ENCODE assay signal across 9 mouse cellular contexts in genomic region chr11:79002551-79002951, GRCm38 (mm10). TPM values are rescaled to one million over a fixed set of nuclear protein-coding genes. Genes with fewer than 3 reads are reported as not detected.
A peak's percentile ranks its signal among the peaks of the same experiment; 100 is the strongest.
DNase-seq lines count a peak whose midpoint lies in the region; ATAC-seq and TF ChIP-seq lines count a peak whose summit lies in the region.
"Had no signal": no experiment of that assay in that cellular context is flagged by ENCODE, and none has a peak within 500 bp of the region (broad histone marks: within the 10 kb centered on the region; RNA-seq: fewer than 3 reads in every experiment).

No protein-coding gene starts in this region.

- 0 out of 4 replicates have a peak, but pooled peaks of 1 of the 2 experiments have one; percentile 34 for TF ChIP-seq EP300 in MEL (IDR thresholded peaks at IDR 0.05; ENCODE audit: low read depth in 1 of 2, low read length in 2 of 2)

- TF ChIP-seq CTCF in MEL (IDR thresholded peaks at IDR 0.05 in 2 of 3, conservative IDR thresholded peaks at IDR 0.05 in 1 of 3; ENCODE audit: control insufficient read depth in 1 of 3, insufficient read depth in 1 of 3, low read depth in 2 of 3, low read length in 3 of 3, poor library complexity in 1 of 3, severe bottlenecking in 1 of 3) = no peak

- TF ChIP-seq RAD21 in MEL (IDR thresholded peaks at IDR 0.05; ENCODE audit: low read depth, low read length) = no peak

- no peak overlapping the region for H3K4me2 ChIP-seq in kidney, embryonic 15.5 days
- H3K4me2 ChIP-seq in embryonic facial prominence, embryonic 15.5 days (replicated peaks) = no peak overlapping the region
- no peak overlapping the region for H3K4me2 ChIP-seq in lung, embryonic 15.5 days
- H3K4me2 ChIP-seq: neural tube, embryonic 12.5 days had no signal

- H3K27ac ChIP-seq in kidney, embryonic 15.5 days = peak overlapping the region; percentile 84
- peak overlapping the region; percentile 90 for H3K27ac ChIP-seq in MEL (ENCODE audit: control insufficient read depth, low read depth, low read length)
- peak overlapping the region; percentile 68; the same call in 1 of the 2 replicates for H3K27ac ChIP-seq in embryonic facial prominence, embryonic 15.5 days (replicated peaks)
- H3K27ac ChIP-seq in lung, embryonic 15.5 days = peak overlapping the region; percentile 82
- H3K27ac ChIP-seq: neural tube, embryonic 12.5 days had no signal

- H3K9ac ChIP-seq in kidney, embryonic 15.5 days = no peak overlapping the region
- H3K9ac ChIP-seq in MEL (ENCODE audit: control insufficient read depth, low read depth, low read length, poor library complexity, severe bottlenecking) = peak overlapping the region; percentile 42; the same call in 1 of the 2 replicates
- H3K9ac ChIP-seq in embryonic facial prominence, embryonic 15.5 days = no peak overlapping the region
- H3K9ac ChIP-seq in lung, embryonic 15.5 days = no peak overlapping the region
- H3K9ac ChIP-seq: neural tube, embryonic 12.5 days had no signal

- no peak for TF ChIP-seq POLR2A in MEL (IDR thresholded peaks at IDR 0.05; ENCODE audit: control insufficient read depth in 1 of 2, insufficient read depth in 1 of 2, low read depth in 1 of 2, low read length in 2 of 2, poor library complexity in 1 of 2)

- 0 out of 2 replicates have a peak, but pooled peaks have one; percentile 36 for ATAC-seq in kidney, embryonic 15.5 days (replicated peaks; ENCODE audit: low FRiP score)
- ATAC-seq in embryonic facial prominence, embryonic 15.5 days (ENCODE audit: insufficient number of reproducible peaks, low FRiP score, low TSS enrichment, low read depth) = no peak
- ATAC-seq in lung, embryonic 15.5 days (ENCODE audit: borderline replicate concordance, extremely low read depth, low FRiP score, low TSS enrichment) = 0 out of 2 replicates have a peak, but pooled peaks have one; percentile 44

- no peaks in the 10 kb centered on the region for H3K27me3 ChIP-seq in kidney, embryonic 15.5 days
- H3K27me3 ChIP-seq in MEL (ENCODE audit: control insufficient read depth in 1 of 2, insufficient read depth in 2 of 2, low read length in 2 of 2) = no peaks in the 10 kb centered on the region
- no peaks in the 10 kb centered on the region for H3K27me3 ChIP-seq in embryonic facial prominence, embryonic 15.5 days
- no peaks in the 10 kb centered on the region for H3K27me3 ChIP-seq in lung, embryonic 15.5 days
- H3K27me3 ChIP-seq: neural tube, embryonic 12.5 days had no signal

- H3K9me3 ChIP-seq in kidney, embryonic 15.5 days (replicated peaks) = no peaks in the 10 kb centered on the region
- no peaks in the 10 kb centered on the region for H3K9me3 ChIP-seq in MEL (replicated peaks; ENCODE audit: insufficient read depth, low read length)
- H3K9me3 ChIP-seq in embryonic facial prominence, embryonic 15.5 days (replicated peaks) = no peaks in the 10 kb centered on the region
- H3K9me3 ChIP-seq in lung, embryonic 15.5 days = no peaks in the 10 kb centered on the region
- H3K9me3 ChIP-seq: neural tube, embryonic 12.5 days had no signal

- H3K4me1 ChIP-seq in kidney, embryonic 15.5 days = peaks cover 27% of the 10 kb centered on the region
- H3K4me1 ChIP-seq in MEL (ENCODE audit: control insufficient read depth in 1 of 2, insufficient read depth in 2 of 2, low read length in 2 of 2) = peaks cover 50 to 54% of the 10 kb centered on the region in 2 experiments
- H3K4me1 ChIP-seq in embryonic facial prominence, embryonic 15.5 days = peaks cover 6% of the 10 kb centered on the region; the same call in 1 of the 2 replicates
- H3K4me1 ChIP-seq in lung, embryonic 15.5 days = peaks cover 8% of the 10 kb centered on the region; the same call in 1 of the 2 replicates
- H3K4me1 ChIP-seq: neural tube, embryonic 12.5 days had no signal

- H3K36me3 ChIP-seq in kidney, embryonic 15.5 days = no peaks in the 10 kb centered on the region
- peaks cover 0 to 52% of the 10 kb centered on the region in 2 experiments; a peak in 2 of 4 replicates for H3K36me3 ChIP-seq in MEL (ENCODE audit: control insufficient read depth in 1 of 2, insufficient read depth in 2 of 2, low read length in 2 of 2)
- no peaks in the 10 kb centered on the region for H3K36me3 ChIP-seq in embryonic facial prominence, embryonic 15.5 days
- H3K36me3 ChIP-seq in lung, embryonic 15.5 days = no peaks in the 10 kb centered on the region
- H3K36me3 ChIP-seq: neural tube, embryonic 12.5 days had no signal

- WGBS in kidney, embryonic 15.5 days = 36% methylated on average over 5 of the region's 5 CpGs
- 53% methylated on average over 5 of the region's 5 CpGs for WGBS in embryonic facial prominence, embryonic 15.5 days
- WGBS in lung, embryonic 15.5 days = 35% methylated on average over 5 of the region's 5 CpGs

- DNase-seq in kidney, postnatal 10 days = no peak
- DNase-seq in MEL (ENCODE audit: low read depth, low spot score) = no peak
- no peak for DNase-seq in adrenal gland, adult 2 months
- DNase-seq in urinary bladder, adult 18-20 months (ENCODE audit: low spot score in 2 of 2) = no peak
- DNase-seq in adrenal gland, postnatal 10 days = no peak

- no peak overlapping the region for H3K4me3 ChIP-seq in kidney, embryonic 15.5 days (replicated peaks)
- no peak overlapping the region for H3K4me3 ChIP-seq in MEL (ENCODE audit: control insufficient read depth in 1 of 2, insufficient read depth in 1 of 2, low read depth in 2 of 2, low read length in 2 of 2)
- H3K4me3 ChIP-seq in embryonic facial prominence, embryonic 15.5 days (replicated peaks) = no peak overlapping the region
- no peak overlapping the region for H3K4me3 ChIP-seq in lung, embryonic 15.5 days
- H3K4me3 ChIP-seq: neural tube, embryonic 12.5 days had no signal

- H3K79me2 ChIP-seq in MEL (ENCODE audit: control insufficient read depth, insufficient read depth, low read length, poor library complexity) = no peaks in the 10 kb centered on the region

TF ChIP-seq in MEL, 35 proteins besides CTCF, POLR2A, EP300 and RAD21 (continues in another document):
- TF ChIP-seq TBP (IDR thresholded peaks at IDR 0.05; ENCODE audit: low read depth, low read length) (no peak), NRF1 (IDR thresholded peaks at IDR 0.05; ENCODE audit: insufficient read depth, low read depth, low read length, poor library complexity, severe bottlenecking) (no peak), BHLHE40 (IDR thresholded peaks at IDR 0.05; ENCODE audit: borderline replicate concordance, low read depth, low read length) (no peak), ELF1 (IDR thresholded peaks at IDR 0.05; ENCODE audit: low read depth, low read length) (no peak), E2F4 (IDR thresholded peaks at IDR 0.05; ENCODE audit: borderline replicate concordance, low read depth, low read length) (no peak), CHD2 (IDR thresholded peaks at IDR 0.05; ENCODE audit: low read length) (peak; percentile 17; the same call in 1 of the 2 replicates), MYB (IDR thresholded peaks at IDR 0.05; ENCODE audit: low read depth, low read length) (no peak), ZKSCAN1 (IDR thresholded peaks at IDR 0.05; ENCODE audit: low read depth, low read length) (no peak), ZNF384 (IDR thresholded peaks at IDR 0.05; ENCODE audit: low read depth, low read length) (no peak), TAL1 (IDR thresholded peaks at IDR 0.05; ENCODE audit: low read length) (no peak), SIN3A (IDR thresholded peaks at IDR 0.05; ENCODE audit: low read length) (no peak), RCOR1 (IDR thresholded peaks at IDR 0.05; ENCODE audit: low read depth, low read length) (no peak), GABPA (IDR thresholded peaks at IDR 0.05; ENCODE audit: low read depth, low read length) (0 out of 2 replicates have a peak, but pooled peaks have one; percentile 40), MAZ (IDR thresholded peaks at IDR 0.05; ENCODE audit: low read depth, low read length) (peak; percentile 5; the same call in 1 of the 2 replicates), MAFK (IDR thresholded peaks at IDR 0.05; ENCODE audit: borderline replicate concordance, low read depth, low read length) (peak; percentile 64), KAT2A (conservative IDR thresholded peaks at IDR 0.05; ENCODE audit: low read depth, low read length) (no peak), MXI1 (IDR thresholded peaks at IDR 0.05; ENCODE audit: low read depth, low read length) (no peak), POLR2AphosphoS2 (IDR thresholded peaks at IDR 0.05; ENCODE audit: low read length) (no peak), ZC3H11A (IDR thresholded peaks at IDR 0.05; ENCODE audit: low read depth, low read length) (no peak), ZMIZ1 (IDR thresholded peaks at IDR 0.05; ENCODE audit: low read depth, low read length) (no peak), CHD1 (IDR thresholded peaks at IDR 0.05; ENCODE audit: low read depth, low read length) (no peak; the same call in 1 of the 2 replicates), UBTF (IDR thresholded peaks at IDR 0.05; ENCODE audit: borderline replicate concordance, insufficient read depth, low read depth, low read length) (no peak), TCF12 (IDR thresholded peaks at IDR 0.05; ENCODE audit: low read depth, low read length) (0 out of 2 replicates have a peak, but pooled peaks have one; percentile 14), JUND (IDR thresholded peaks at IDR 0.05; ENCODE audit: low read depth, low read length) (no peak), NELFE (IDR thresholded peaks at IDR 0.05; ENCODE audit: low read depth, low read length) (no peak), GATA1 (IDR thresholded peaks at IDR 0.05; ENCODE audit: low read depth, low read length) (no peak), ETS1 (IDR thresholded peaks at IDR 0.05; ENCODE audit: low read depth, low read length) (0 out of 2 replicates have a peak, but pooled peaks have one; percentile 40), HCFC1 (IDR thresholded peaks at IDR 0.05; ENCODE audit: low read depth, low read length) (no peak), MYC (IDR thresholded peaks at IDR 0.05; ENCODE audit: low read depth, low read length) (0 out of 2 replicates have a peak, but pooled peaks have one; percentile 9), POLR2AphosphoS5 (IDR thresholded peaks at IDR 0.05; ENCODE audit: borderline replicate concordance, low read depth, low read length) (no peak)

RNA-seq across cellular contexts. Expression of gene Lgals9, which starts 17.8 kb away (rescaled TPM):
- polyA plus RNA-seq in kidney, embryonic 15.5 days (2015; fragmentation: Nextera tagmentation; extraction: Ambion mirVana) = 40.5 and 49.9 TPM in 2 replicates
- total RNA-seq in MEL (2012; rRNA removed) = 160 and 184 TPM in 2 replicates
- polyA plus RNA-seq in MEL (2012; ENCODE audit: insufficient read depth in 1 of 2, insufficient read length in 2 of 2, low read depth in 1 of 2, low replicate concordance in 2 of 2, missing spikeins in 1 of 2) = 100 to 1,000 TPM; 228 to 287 TPM
- 47.8 and 49.8 TPM in 2 replicates for polyA plus RNA-seq in embryonic facial prominence, embryonic 15.5 days (2015; fragmentation: Nextera tagmentation; extraction: Ambion mirVana)
- 42.9 and 52.8 TPM in 2 replicates for polyA plus RNA-seq in lung, embryonic 15.5 days (2015; fragmentation: Nextera tagmentation; extraction: Ambion mirVana)
- 10 to 100 TPM; 20.9 to 22.4 TPM for total RNA-seq in adrenal gland, adult 2 months (2021)
- polyA plus RNA-seq in adrenal gland, adult 2 months (2012; rRNA removed) = 39.1 and 41.3 TPM in 2 replicates
- total RNA-seq in adrenal gland, postnatal 10 days (2021) = 100 to 1,000 TPM in 1 of 2 experiments, 10 to 100 TPM in 1; 67.1 to 118 TPM
